Mouse (Mus musculus) adrenal gland, adult 8-10 months (tissue): ENCODE data around the gene Ttc26. TPM values are rescaled to one million over a fixed set of nuclear protein-coding genes. Genes with fewer than 3 reads are reported as not detected.

Experiments used
- DNase-seq: peaks from one replicate; pipeline ENCODE4 v3.0.0; 2022
- total RNA-seq, 4 experiments: library from RNA; stranded (reverse); gene quantifications; 2 replicates each; pipeline ENCODE4 v1.2.4; 2022

The Ttc26 gene
- total RNA-seq, 4 experiments from 2014 or later: 3.0 to 8.2 (median 4.7) TPM

- DNase-seq: no peak
Observed at GRCm38 (mm10) chr6:38458075-38458474, 76.8 kb downstream of the Ttc26 start.

- DNase-seq: no peak
Observed at GRCm38 (mm10) chr6:38469591-38469990, 88.3 kb downstream of the Ttc26 start.

Other genes with a start within 250 kb of the Ttc26 start
- 1 to 10 TPM; 3.5 to 7.2 (median 5.5) TPM for gene D630045J12Rik, start 127.5 kb upstream of the Ttc26 start, total RNA-seq
- 1 to 10 TPM; 3.5 to 4.7 (median 3.8) TPM for gene Zc3hav1l, start 82.2 kb upstream of the Ttc26 start, total RNA-seq
- 10 to 100 TPM; 59.7 to 72.1 (median 67.7) TPM for gene Zc3hav1, start 26.9 kb upstream of the Ttc26 start, total RNA-seq
- gene Ubn2, start 52.5 kb downstream of the Ttc26 start, total RNA-seq: 10 to 100 TPM; 26.2 to 50.5 (median 35.0) TPM
- gene Fmc1, start 152.0 kb downstream of the Ttc26 start, total RNA-seq: 100 to 1,000 TPM in 3 of 4 experiments, 10 to 100 TPM in 1; 81.7 to 106 (median 104) TPM
- 100 to 1,000 TPM; 137 to 303 (median 206) TPM for gene Luc7l2, start 169.9 kb downstream of the Ttc26 start, total RNA-seq